Mouse (Mus musculus) thymus, postnatal 0 days (tissue): ENCODE data around the gene Cadm2. TPM values are rescaled to one million over a fixed set of nuclear protein-coding genes. Genes with fewer than 3 reads are reported as not detected.

Experiments used
- DNase-seq: peaks from one replicate; pipeline ENCODE4 v3.0.0-alpha.2; 2015; ENCODE audit warnings: low spot score
- polyA plus RNA-seq: library from polyadenylated mRNA; unstranded; fragments of >200 nt; fragmentation: Nextera tagmentation; extraction: Ambion mirVana; gene quantifications from 2 replicates; pipeline ENCODE4 v1.2.1, GENCODE M21; 2015

Cadm2 gene
- polyA plus RNA-seq, 1 experiment from 2014 or later, result 0.56 TPM

GRCm38 (mm10) chr16:66968336-66968735 is 652.4 kb downstream of the Cadm2 start:
- no peak for DNase-seq

GRCm38 (mm10) chr16:66967686-66968085 is 653.0 kb downstream of the Cadm2 start:
- DNase-seq, result no peak

DNA sequence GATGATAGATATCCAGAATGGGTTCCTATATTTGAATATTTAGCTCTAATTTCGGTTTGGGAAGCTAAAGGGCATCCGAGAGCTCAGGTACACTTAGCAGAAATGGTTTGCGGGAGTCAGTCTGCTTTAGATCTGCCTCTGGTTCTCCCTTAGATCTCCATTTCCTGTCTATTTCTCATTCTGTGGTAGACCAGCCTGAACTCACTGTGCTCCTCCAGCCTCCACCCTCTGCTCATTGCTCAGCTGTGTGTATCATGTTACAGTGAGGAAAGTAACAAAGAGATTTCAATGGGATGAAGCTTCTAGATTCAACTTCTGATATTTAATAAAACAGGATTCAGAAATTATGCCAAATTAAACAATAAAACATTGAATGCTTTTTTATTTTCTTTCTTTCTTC is 661.6 kb downstream of the Cadm2 start:
- no peak for DNase-seq

GRCm38 (mm10) chr16:66955876-66956275 is 664.8 kb downstream of the Cadm2 start:
- no peak for DNase-seq

- no peak for DNase-seq
Measured at GRCm38 (mm10) chr16:66936332-66936731, 684.4 kb downstream of the Cadm2 start.

DNA sequence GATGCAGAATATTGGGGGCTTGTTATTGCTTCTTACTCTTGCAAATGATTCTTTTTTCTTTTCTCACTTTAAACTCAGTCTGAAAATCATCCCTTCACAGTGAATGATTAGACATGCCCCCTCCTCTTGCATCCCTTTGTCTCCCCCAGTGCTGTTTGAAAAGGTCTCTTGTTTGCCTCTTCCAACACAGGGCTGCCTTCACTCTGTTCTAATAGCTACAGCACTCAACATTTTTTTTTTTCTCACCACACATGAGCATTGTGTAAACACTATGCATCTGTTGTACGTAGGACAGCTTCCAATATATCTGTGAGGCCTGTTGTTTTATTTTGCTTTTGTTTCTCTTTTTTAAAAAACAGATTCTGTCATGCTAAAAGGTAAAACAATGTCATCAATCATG is 695.2 kb downstream of the Cadm2 start:
- DNase-seq, result no peak

DNA sequence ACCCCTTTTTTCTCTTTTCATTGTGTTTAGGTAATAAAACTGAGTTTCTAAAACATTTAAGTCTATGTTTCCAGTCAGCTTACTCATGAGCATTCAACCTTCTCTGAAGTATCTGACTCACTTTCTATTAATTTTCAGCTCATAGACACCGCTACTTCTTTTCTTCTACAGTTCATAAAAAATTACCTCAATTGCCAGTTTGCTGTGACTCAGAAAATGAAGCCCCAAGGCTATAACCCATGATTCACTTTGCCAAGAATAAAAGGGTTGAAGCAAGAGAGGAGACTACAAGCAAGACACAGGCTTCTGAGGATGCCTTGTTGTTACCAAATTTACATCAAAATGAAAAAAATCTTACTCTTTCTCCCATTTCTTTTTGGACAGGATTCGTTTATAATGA is 698.0 kb downstream of the Cadm2 start:
- no peak for DNase-seq

DNA sequence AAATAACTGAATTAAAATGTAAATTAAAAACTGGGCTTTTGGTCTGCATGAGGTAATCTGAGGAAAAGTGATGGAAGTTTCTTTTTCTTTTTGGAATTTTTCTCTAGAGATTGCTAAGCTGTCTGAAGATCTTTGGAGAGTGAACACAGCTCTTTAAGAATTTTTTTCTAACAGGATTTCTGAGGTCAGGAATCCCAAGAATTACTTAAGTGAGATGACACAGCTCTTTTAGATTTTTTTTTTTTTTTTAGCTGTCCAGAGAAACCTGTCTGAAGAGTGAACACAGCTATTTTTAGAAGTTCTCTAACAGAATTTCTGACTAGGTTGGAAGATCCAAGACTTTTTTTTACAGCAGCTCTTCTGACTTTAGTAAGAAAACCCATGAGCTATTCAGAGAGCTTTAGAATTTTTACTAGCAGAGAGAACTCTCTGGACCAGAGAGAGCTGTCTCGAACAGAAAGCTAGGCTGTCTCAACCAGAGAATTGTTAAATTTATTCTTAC is 699.2 kb downstream of the Cadm2 start:
- no peak for DNase-seq

DNA sequence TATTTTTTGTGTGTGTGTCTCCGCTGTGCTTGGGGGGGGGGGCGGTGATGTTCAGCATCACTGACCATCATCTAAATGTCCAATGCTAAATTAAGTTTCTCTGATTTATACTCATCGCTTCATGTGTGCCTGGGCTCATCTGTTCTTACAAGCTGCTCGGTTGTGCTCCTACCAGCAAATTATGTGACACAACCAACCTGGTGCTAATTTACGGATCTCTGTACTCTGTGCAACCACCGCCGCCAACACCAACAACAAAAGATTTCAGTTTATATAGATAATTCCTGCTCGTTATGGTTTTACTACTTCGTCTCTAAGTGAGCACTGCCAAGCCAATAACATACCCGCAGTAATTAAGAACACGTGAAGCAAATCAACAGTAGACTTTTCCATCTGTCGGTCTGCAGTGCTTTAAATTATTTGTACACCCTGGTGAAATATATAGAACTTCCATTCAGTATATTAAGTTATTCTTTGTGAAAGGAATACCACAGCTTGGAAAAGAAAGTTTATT is 700.8 kb downstream of the Cadm2 start:
- DNase-seq, result no peak

- no peak for DNase-seq
Measured at GRCm38 (mm10) chr16:66901801-66902200, 718.9 kb downstream of the Cadm2 start.

DNA sequence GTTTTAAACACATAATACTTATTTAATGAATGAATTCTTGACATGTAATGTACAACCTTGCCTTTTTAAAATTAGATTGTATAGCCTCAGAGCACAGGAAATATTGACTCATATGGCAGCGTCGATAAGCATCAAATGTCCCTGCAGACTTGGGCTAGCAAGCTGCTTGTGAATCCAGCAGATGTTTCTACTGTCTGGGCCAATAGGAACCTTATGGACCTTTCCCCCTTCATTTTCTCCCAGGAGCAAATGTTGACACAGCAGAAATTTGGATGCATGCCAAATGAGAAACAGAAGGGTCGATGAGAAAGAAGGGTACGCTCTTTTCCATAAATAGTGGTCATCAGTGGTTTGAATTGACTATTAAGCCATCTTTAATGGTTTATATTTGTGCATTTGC is 720.0 kb downstream of the Cadm2 start:
- DNase-seq, result no peak

- no peak for DNase-seq
Measured at GRCm38 (mm10) chr16:66892359-66892758, 728.3 kb downstream of the Cadm2 start.

- DNase-seq, result no peak
Measured at GRCm38 (mm10) chr16:66891559-66892247, 729.0 kb downstream of the Cadm2 start.

- no peak for DNase-seq
Measured at GRCm38 (mm10) chr16:66889907-66890306, 730.8 kb downstream of the Cadm2 start.

GRCm38 (mm10) chr16:66882597-66882996 is 738.1 kb downstream of the Cadm2 start:
- DNase-seq, result no peak

- DNase-seq, result no peak
Measured at GRCm38 (mm10) chr16:66871201-66871600, 749.5 kb downstream of the Cadm2 start.

DNA sequence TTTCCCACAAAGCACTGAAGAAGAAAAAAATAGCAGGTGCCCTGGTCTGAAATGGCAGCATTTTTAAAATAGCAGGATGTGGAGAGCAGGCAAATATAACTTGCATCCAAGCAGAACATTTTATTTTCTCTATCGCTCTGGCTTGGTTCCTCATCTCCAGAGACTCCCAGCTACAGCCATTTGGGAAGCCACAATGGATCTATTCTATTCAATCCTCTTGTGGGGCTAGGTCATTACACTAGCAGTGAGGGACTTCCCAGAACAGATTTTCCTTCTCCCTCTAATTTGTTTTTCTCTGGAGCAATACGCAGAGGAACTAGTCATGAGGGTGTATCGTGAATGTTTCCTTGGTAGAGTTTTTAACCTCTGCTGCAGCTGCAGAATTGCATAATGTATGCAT is 769.7 kb downstream of the Cadm2 start:
- DNase-seq, result no peak

- DNase-seq, result no peak
Measured at GRCm38 (mm10) chr16:66824866-66825265, 795.8 kb downstream of the Cadm2 start.

DNA sequence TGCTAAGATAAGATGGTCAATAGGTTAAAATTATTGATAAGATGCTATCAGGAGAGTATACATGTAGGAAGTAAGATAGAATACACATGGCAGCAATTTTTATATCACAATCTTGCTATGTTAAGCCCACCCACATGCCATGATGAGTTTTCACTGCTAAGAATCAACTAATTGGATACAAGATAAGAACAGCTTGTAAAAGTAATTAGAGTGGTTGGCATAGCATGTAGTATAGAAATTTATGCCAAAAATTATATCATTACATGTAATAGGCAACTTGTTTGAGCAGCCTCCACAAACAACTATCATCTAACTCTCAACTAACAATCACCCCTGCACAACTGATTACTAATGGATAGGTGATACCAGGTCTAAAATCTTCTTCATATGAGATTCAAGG is 809.2 kb downstream of the Cadm2 start:
- no peak for DNase-seq

DNA sequence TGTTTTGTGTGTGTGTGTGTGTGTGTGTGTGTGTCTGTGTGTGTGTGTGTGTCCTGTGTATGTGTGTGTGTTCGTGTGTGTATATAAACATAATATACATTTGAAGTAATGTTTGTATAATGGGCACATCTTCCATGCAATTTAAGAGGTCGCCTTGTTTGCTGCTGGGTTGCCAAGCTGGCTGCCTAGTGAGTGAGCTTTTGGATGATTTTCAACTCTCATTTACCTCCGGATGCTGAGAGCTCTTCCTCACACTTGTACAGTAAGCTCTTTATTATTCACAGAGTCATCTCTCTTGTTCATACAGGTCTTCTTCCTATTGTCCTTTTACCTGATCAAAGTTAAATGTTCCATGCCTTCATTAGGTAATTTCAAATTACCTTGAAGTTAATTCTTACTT is 822.5 kb downstream of the Cadm2 start:
- DNase-seq, result no peak

DNA sequence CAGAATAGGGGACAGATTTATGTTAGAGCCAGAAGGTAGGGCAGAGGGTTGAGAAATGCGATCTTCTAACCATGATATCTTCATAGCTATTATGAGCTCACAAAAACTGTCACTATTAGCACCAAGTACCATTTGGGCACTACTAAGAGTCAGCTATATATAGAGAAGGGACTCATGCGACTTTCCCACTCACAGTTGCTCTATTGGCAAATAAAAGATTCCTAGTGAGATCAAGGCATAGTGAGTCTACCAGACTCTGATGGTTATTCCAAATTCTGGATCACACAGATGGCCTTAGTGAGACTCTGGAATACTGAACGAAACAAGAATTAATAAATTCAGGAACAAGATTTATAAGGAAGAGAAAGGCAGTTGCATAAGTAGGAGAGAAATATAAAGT is 827.6 kb downstream of the Cadm2 start:
- no peak for DNase-seq

- DNase-seq, result no peak
Measured at GRCm38 (mm10) chr16:66771883-66772282, 848.8 kb downstream of the Cadm2 start.

DNA sequence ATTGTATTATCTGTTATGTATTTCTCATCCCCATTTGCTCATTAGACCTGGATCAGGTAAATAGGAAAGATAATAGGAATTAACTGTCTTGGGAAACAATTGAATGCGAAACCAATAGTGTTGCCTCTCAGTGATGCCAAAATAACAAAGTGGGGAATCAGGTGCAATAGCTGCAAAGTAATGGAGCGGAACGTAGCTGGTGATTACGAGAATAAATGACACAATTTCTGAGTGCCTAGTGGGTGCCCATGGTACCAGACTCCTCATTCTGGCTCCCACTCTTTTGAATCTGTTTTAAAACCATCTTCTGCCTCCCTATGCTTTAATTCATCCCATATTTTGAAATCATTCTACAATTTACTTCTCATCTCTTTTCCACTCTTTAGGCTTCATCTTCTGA is 851.2 kb downstream of the Cadm2 start:
- DNase-seq, result no peak
